Mouse (Mus musculus) CH12.LX (cell line): Measurements from ENCODE around the gene Taar8c.

ENCODE experiments used
- ETS1 ChIP-seq: conservative IDR thresholded peaks from 2 replicates; pipeline ENCODE4 v1.6.1; 2012; ENCODE audit warnings: low read depth, mild to moderate bottlenecking, inconsistent platforms, low read length, improper control_type of control experiment, moderate library complexity
- POLR2A ChIP-seq: IDR thresholded peaks from 2 replicates; pipeline ENCODE4 v1.6.1; 2011; ENCODE audit warnings: low read depth, mild to moderate bottlenecking, improper control_type of control experiment, low read length
- POLR2AphosphoS2 ChIP-seq: IDR thresholded peaks from 2 replicates; pipeline ENCODE4 v1.6.1; 2011; ENCODE audit warnings: low read depth, low read length, improper control_type of control experiment
- SMC3 ChIP-seq: IDR thresholded peaks from 2 replicates; pipeline ENCODE4 v1.6.1; 2011; ENCODE audit warnings: low read depth, low read length, improper control_type of control experiment
- USF1 ChIP-seq: IDR thresholded peaks from 2 replicates; pipeline ENCODE4 v1.6.1; 2014; ENCODE audit warnings: low read depth, mild to moderate bottlenecking, inconsistent platforms, low read length, improper control_type of control experiment
- ZNF384 ChIP-seq: IDR thresholded peaks from 2 replicates; pipeline ENCODE4 v1.6.1; 2012; ENCODE audit warnings: low read depth, low read length, improper control_type of control experiment, inconsistent platforms

- TF ChIP-seq ETS1 (no peak), USF1 (no peak), POLR2AphosphoS2 (no peak), SMC3 (no peak), POLR2A (no peak), ZNF384 (no peak)
These were observed 48.4 kb upstream of the Taar8c start for GRCm38 (mm10) chr10:24150086-24150485.
